Comparison of ENCODE assay signal across 8 mouse cellular contexts in the genomic region with DNA sequence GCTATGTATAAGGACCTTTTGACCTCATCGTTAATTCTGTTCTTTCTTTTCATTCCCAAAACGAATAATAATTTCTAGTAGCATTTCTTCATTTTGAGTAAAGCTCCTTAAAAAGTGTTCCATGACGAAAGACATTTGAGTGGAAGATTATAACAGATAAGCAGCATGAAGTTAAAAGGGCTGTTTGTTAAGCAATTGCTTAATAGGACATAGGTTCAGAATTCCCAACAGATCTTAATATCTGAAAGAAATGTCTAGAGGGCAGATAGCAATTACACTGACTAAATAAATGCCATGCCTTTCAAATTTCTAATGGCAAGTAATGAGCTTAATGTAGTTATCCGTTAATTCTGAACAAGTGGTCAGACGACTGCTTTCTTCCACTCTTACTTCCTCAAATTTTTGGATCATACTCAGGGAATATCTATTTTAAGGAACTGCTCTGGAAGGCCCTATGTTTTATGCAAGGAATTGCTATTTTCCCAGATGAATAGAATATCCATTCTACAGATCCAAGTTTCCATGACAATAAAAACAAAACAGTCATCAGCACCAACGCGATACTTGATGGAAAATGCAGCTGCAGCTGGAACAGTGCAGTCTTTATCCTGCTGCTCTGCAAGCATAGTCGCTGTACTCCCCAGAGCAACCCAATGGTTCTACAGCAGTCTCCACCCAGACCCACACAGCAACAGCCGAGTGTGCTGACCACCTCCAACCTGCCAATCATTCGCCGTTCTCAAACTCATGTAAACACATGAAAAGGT.
DNase-seq lines count a peak whose midpoint lies in the region; ATAC-seq and TF ChIP-seq lines count a peak whose summit lies in the region.

No protein-coding gene starts in this region.

- no peaks in the 10 kb centered on the region for H3K36me3 ChIP-seq in hindbrain, embryonic 16.5 days (ENCODE audit: control insufficient read depth, insufficient read depth, low read length)
- H3K36me3 ChIP-seq in midbrain, embryonic 15.5 days (replicated peaks) = no peaks in the 10 kb centered on the region

- 39% methylated on average over 11 of the region's 11 CpGs for WGBS in hindbrain, embryonic 16.5 days
- 35% methylated on average over 11 of the region's 11 CpGs for WGBS in midbrain, embryonic 15.5 days

- peaks cover 21% of the 10 kb centered on the region for H3K4me1 ChIP-seq in bone marrow macrophage, adult 2 months (ENCODE audit: control insufficient read depth, insufficient read depth, low read length)
- peaks cover 3% of the 10 kb centered on the region for H3K4me1 ChIP-seq in hindbrain, embryonic 16.5 days (ENCODE audit: control insufficient read depth, insufficient read depth, low read depth, low read length)
- H3K4me1 ChIP-seq in midbrain, embryonic 15.5 days = peaks cover 7% of the 10 kb centered on the region

- H3K9me3 ChIP-seq in hindbrain, embryonic 16.5 days (ENCODE audit: control insufficient read depth, low read length) = no peaks in the 10 kb centered on the region
- no peaks in the 10 kb centered on the region for H3K9me3 ChIP-seq in midbrain, embryonic 15.5 days

- no peak overlapping the region; the same call in 1 of the 2 replicates for H3K9ac ChIP-seq in hindbrain, embryonic 16.5 days (ENCODE audit: low read depth, low read length)
- no peak overlapping the region for H3K9ac ChIP-seq in midbrain, embryonic 15.5 days

- H3K4me2 ChIP-seq in hindbrain, embryonic 16.5 days (ENCODE audit: low read length) = peak overlapping the region; percentile 48
- peak overlapping the region; percentile 36 for H3K4me2 ChIP-seq in midbrain, embryonic 15.5 days

- TF ChIP-seq POLR2A in bone marrow macrophage, adult 2 months (IDR thresholded peaks at IDR 0.05; ENCODE audit: borderline replicate concordance, low read depth, low read length) = no peak

- H3K27ac ChIP-seq in bone marrow macrophage, adult 2 months (ENCODE audit: insufficient read depth, low read depth, low read length) = peak overlapping the region; percentile 36
- peak overlapping the region; percentile 64 for H3K27ac ChIP-seq in hindbrain, embryonic 16.5 days (ENCODE audit: low read depth, low read length)
- peak overlapping the region; percentile 39; the same call in 1 of the 2 replicates for H3K27ac ChIP-seq in midbrain, embryonic 15.5 days

- H3K27me3 ChIP-seq in hindbrain, embryonic 16.5 days (replicated peaks; ENCODE audit: control insufficient read depth, insufficient read depth, low read length) = no peaks in the 10 kb centered on the region
- H3K27me3 ChIP-seq in midbrain, embryonic 15.5 days (replicated peaks) = no peaks in the 10 kb centered on the region

- ATAC-seq in hindbrain, embryonic 16.5 days = peak; percentile 87
- peak; percentile 75; the same call in 1 of the 2 replicates for ATAC-seq in midbrain, embryonic 15.5 days (replicated peaks)
- no peak for ATAC-seq in cerebellum, adult (ENCODE audit: insufficient number of reproducible peaks, low FRiP score, low TSS enrichment)
- ATAC-seq in CD4-positive, CD25-positive, alpha-beta regulatory T cell, adult 4 months = no peak

- no peak; the same call in 1 of the 2 replicates for TF ChIP-seq CTCF in bone marrow macrophage, adult 2 months (IDR thresholded peaks at IDR 0.05; ENCODE audit: low read depth, low read length)

- no peak overlapping the region for H3K4me3 ChIP-seq in bone marrow macrophage, adult 2 months (ENCODE audit: insufficient read depth, low read length)
- H3K4me3 ChIP-seq in hindbrain, embryonic 16.5 days (ENCODE audit: low read length) = peak overlapping the region; percentile 27
- H3K4me3 ChIP-seq in midbrain, embryonic 15.5 days = peak overlapping the region; percentile 19; the same call in 1 of the 2 replicates

- peak; percentile 45 for DNase-seq in MN1 (ENCODE audit: low spot score)
- DNase-seq in frontal cortex, postnatal 14 days (ENCODE audit: low spot score in 2 of 2) = peak; percentile 15 to 16
- DNase-seq in cerebellum, postnatal 14 days = no peak

Comparison
In these comparisons a context has a peak if more than half of its experiments do, and no peak if none do; other contexts are left out.
1. DNase-seq: peak in MN1 (single experiment) and frontal cortex, postnatal 14 days (2 of 2); none in cerebellum, postnatal 14 days (0 of 2).
2. ATAC-seq: peak in hindbrain, embryonic 16.5 days (single experiment) and midbrain, embryonic 15.5 days (single experiment); none in cerebellum, adult (single experiment) and CD4-positive, CD25-positive, alpha-beta regulatory T cell, adult 4 months (single experiment).
3. Peak in every context shown above with its lines, with median percentiles within 50 percentile points of each other: H3K27ac ChIP-seq.